Mouse (Mus musculus): ENCODE results near the gene Krt84. TPM values are rescaled to one million over a fixed set of nuclear protein-coding genes. Genes with fewer than 3 reads are reported as not detected.

Gene Krt84
- polyA plus RNA-seq, 1 experiment from 2014 or later = not detected

- 84% methylated on average over 7 of the region's 7 CpGs for WGBS
- Histone ChIP-seq H3K4me1 (ENCODE audit: control insufficient read depth, insufficient read depth, low read length) (peaks cover 5% of the 10 kb centered on the region), H3K27ac (replicated peaks; ENCODE audit: low read depth, low read length) (no peak within 1 kb of the TSS), H3K9ac (ENCODE audit: low read depth, low read length) (no peak within 1 kb of the TSS), H3K9me3 (ENCODE audit: control insufficient read depth, low read length) (no peaks in the 10 kb centered on the region), H3K36me3 (ENCODE audit: control insufficient read depth, insufficient read depth, low read length) (no peaks in the 10 kb centered on the region), H3K27me3 (replicated peaks; ENCODE audit: control insufficient read depth, insufficient read depth, low read length) (no peaks in the 10 kb centered on the region), H3K4me3 (ENCODE audit: low read depth, low read length) (no peak within 1 kb of the TSS), H3K4me2 (ENCODE audit: low read depth, low read length) (no peak within 1 kb of the TSS)
- DNase-seq (ENCODE audit: low spot score) (no peak), ATAC-seq (ENCODE audit: low read depth) (no peak)
Measured at GRCm38 (mm10) chr15:101550567-101550966, 17.9 kb upstream of the Krt84 start, which contains the start of gene Krt82. TSS of gene Krt82 (minus strand) at chr15:101550667.

- no peaks in the 10 kb centered on the region for H3K27me3 ChIP-seq (replicated peaks; ENCODE audit: control insufficient read depth, insufficient read depth, low read length)
- WGBS = 58% methylated on average over 3 of the region's 3 CpGs
- no peaks in the 10 kb centered on the region for H3K9me3 ChIP-seq (ENCODE audit: control insufficient read depth, low read length)
- no peaks in the 10 kb centered on the region for H3K36me3 ChIP-seq (ENCODE audit: control insufficient read depth, insufficient read depth, low read length)
- DNase-seq (ENCODE audit: low spot score) (no peak), ATAC-seq (ENCODE audit: low read depth) (no peak)
- no peak overlapping the region for H3K4me3 ChIP-seq (ENCODE audit: low read depth, low read length)
- peaks cover 3% of the 10 kb centered on the region; the same call in 1 of the 2 replicates for H3K4me1 ChIP-seq (ENCODE audit: control insufficient read depth, insufficient read depth, low read length)
- no peak overlapping the region for H3K9ac ChIP-seq (ENCODE audit: low read depth, low read length)
- no peak overlapping the region for H3K4me2 ChIP-seq (ENCODE audit: low read depth, low read length)
- no peak overlapping the region for H3K27ac ChIP-seq (replicated peaks; ENCODE audit: low read depth, low read length)
Measured at GRCm38 (mm10) chr15:101544478-101544877, 11.9 kb upstream of the Krt84 start.

GRCm38 (mm10) chr15:101542543-101542942 is 9.9 kb upstream of the Krt84 start:
- H3K9me3 ChIP-seq (ENCODE audit: control insufficient read depth, low read length) = no peaks in the 10 kb centered on the region
- no peaks in the 10 kb centered on the region for H3K36me3 ChIP-seq (ENCODE audit: control insufficient read depth, insufficient read depth, low read length)
- H3K4me2 ChIP-seq (ENCODE audit: low read depth, low read length) = no peak overlapping the region
- WGBS = 56% methylated on average over 8 of the region's 9 CpGs
- H3K4me1 ChIP-seq (ENCODE audit: control insufficient read depth, insufficient read depth, low read length) = peaks cover 3% of the 10 kb centered on the region; the same call in 1 of the 2 replicates
- H3K4me3 ChIP-seq (ENCODE audit: low read depth, low read length) = no peak overlapping the region
- DNase-seq (ENCODE audit: low spot score) = no peak
- no peak overlapping the region for H3K9ac ChIP-seq (ENCODE audit: low read depth, low read length)
- H3K27ac ChIP-seq (replicated peaks; ENCODE audit: low read depth, low read length) = no peak overlapping the region
- H3K27me3 ChIP-seq (replicated peaks; ENCODE audit: control insufficient read depth, insufficient read depth, low read length) = no peaks in the 10 kb centered on the region
- ATAC-seq (ENCODE audit: low read depth) = no peak

- no peak overlapping the region for H3K4me2 ChIP-seq (ENCODE audit: low read depth, low read length)
- DNase-seq (ENCODE audit: low spot score) (peak; percentile 44), ATAC-seq (ENCODE audit: low read depth) (peak; percentile 42; the same call in 1 of the 2 replicates)
- no peaks in the 10 kb centered on the region for H3K9me3 ChIP-seq (ENCODE audit: control insufficient read depth, low read length)
- H3K27ac ChIP-seq (replicated peaks; ENCODE audit: low read depth, low read length) = no peak overlapping the region
- no peaks in the 10 kb centered on the region for H3K36me3 ChIP-seq (ENCODE audit: control insufficient read depth, insufficient read depth, low read length)
- WGBS = 47% methylated on average over 4 of the region's 4 CpGs
- H3K4me1 ChIP-seq (ENCODE audit: control insufficient read depth, insufficient read depth, low read length) = peaks cover 3% of the 10 kb centered on the region; the same call in 1 of the 2 replicates
- no peaks in the 10 kb centered on the region for H3K27me3 ChIP-seq (replicated peaks; ENCODE audit: control insufficient read depth, insufficient read depth, low read length)
- no peak overlapping the region for H3K9ac ChIP-seq (ENCODE audit: low read depth, low read length)
- no peak overlapping the region for H3K4me3 ChIP-seq (ENCODE audit: low read depth, low read length)
Measured at GRCm38 (mm10) chr15:101538580-101538900, 5.9 kb upstream of the Krt84 start.

- Histone ChIP-seq H3K27ac (replicated peaks; ENCODE audit: low read depth, low read length) (no peak overlapping the region; the same call in 1 of the 2 replicates), H3K9me3 (ENCODE audit: control insufficient read depth, low read length) (no peaks in the 10 kb centered on the region), H3K27me3 (replicated peaks; ENCODE audit: control insufficient read depth, insufficient read depth, low read length) (no peaks in the 10 kb centered on the region), H3K36me3 (ENCODE audit: control insufficient read depth, insufficient read depth, low read length) (no peaks in the 10 kb centered on the region), H3K4me1 (ENCODE audit: control insufficient read depth, insufficient read depth, low read length) (peaks cover 3% of the 10 kb centered on the region; the same call in 1 of the 2 replicates), H3K4me2 (ENCODE audit: low read depth, low read length) (no peak overlapping the region), H3K4me3 (ENCODE audit: low read depth, low read length) (no peak overlapping the region), H3K9ac (ENCODE audit: low read depth, low read length) (no peak overlapping the region)
- DNase-seq (ENCODE audit: low spot score) = peak; percentile 57
- ATAC-seq (ENCODE audit: low read depth) = peak; percentile 60; the same call in 1 of the 2 replicates
- 31% methylated on average over 7 of the region's 7 CpGs for WGBS
Measured at GRCm38 (mm10) chr15:101537864-101538579, 5.4 kb upstream of the Krt84 start.

GRCm38 (mm10) chr15:101536054-101536850 is 3.6 kb upstream of the Krt84 start:
- Histone ChIP-seq H3K36me3 (ENCODE audit: control insufficient read depth, insufficient read depth, low read length) (no peaks in the 10 kb centered on the region), H3K27me3 (replicated peaks; ENCODE audit: control insufficient read depth, insufficient read depth, low read length) (no peaks in the 10 kb centered on the region), H3K9me3 (ENCODE audit: control insufficient read depth, low read length) (no peaks in the 10 kb centered on the region), H3K4me2 (ENCODE audit: low read depth, low read length) (no peak overlapping the region), H3K4me3 (ENCODE audit: low read depth, low read length) (no peak overlapping the region), H3K4me1 (ENCODE audit: control insufficient read depth, insufficient read depth, low read length) (no peaks in the 10 kb centered on the region), H3K9ac (ENCODE audit: low read depth, low read length) (no peak overlapping the region), H3K27ac (replicated peaks; ENCODE audit: low read depth, low read length) (no peak overlapping the region)
- WGBS = 49% methylated on average over 8 of the region's 9 CpGs
- DNase-seq (ENCODE audit: low spot score) (peak; percentile 32), ATAC-seq (ENCODE audit: low read depth) (0 out of 2 replicates have a peak, but pooled peaks have one; percentile 37)

GRCm38 (mm10) chr15:101522556-101523232 is 9.9 kb downstream of the Krt84 start:
- Histone ChIP-seq H3K36me3 (ENCODE audit: control insufficient read depth, insufficient read depth, low read length) (no peaks in the 10 kb centered on the region), H3K9ac (ENCODE audit: low read depth, low read length) (no peak overlapping the region), H3K4me2 (ENCODE audit: low read depth, low read length) (no peak overlapping the region), H3K27ac (replicated peaks; ENCODE audit: low read depth, low read length) (peak overlapping the region; percentile 39; the same call in 1 of the 2 replicates), H3K9me3 (ENCODE audit: control insufficient read depth, low read length) (no peaks in the 10 kb centered on the region), H3K4me3 (ENCODE audit: low read depth, low read length) (no peak overlapping the region), H3K4me1 (ENCODE audit: control insufficient read depth, insufficient read depth, low read length) (no peaks in the 10 kb centered on the region), H3K27me3 (replicated peaks; ENCODE audit: control insufficient read depth, insufficient read depth, low read length) (no peaks in the 10 kb centered on the region)
- ATAC-seq (ENCODE audit: low read depth) (no peak), DNase-seq (ENCODE audit: low spot score) (no peak)
- WGBS = 66% methylated on average over 4 of the region's 4 CpGs

- Histone ChIP-seq H3K9me3 (ENCODE audit: control insufficient read depth, low read length) (no peaks in the 10 kb centered on the region), H3K4me1 (ENCODE audit: control insufficient read depth, insufficient read depth, low read length) (no peaks in the 10 kb centered on the region), H3K36me3 (ENCODE audit: control insufficient read depth, insufficient read depth, low read length) (no peaks in the 10 kb centered on the region), H3K27ac (replicated peaks; ENCODE audit: low read depth, low read length) (no peak overlapping the region), H3K4me3 (ENCODE audit: low read depth, low read length) (no peak overlapping the region), H3K27me3 (replicated peaks; ENCODE audit: control insufficient read depth, insufficient read depth, low read length) (no peaks in the 10 kb centered on the region), H3K4me2 (ENCODE audit: low read depth, low read length) (no peak overlapping the region), H3K9ac (ENCODE audit: low read depth, low read length) (no peak overlapping the region)
- WGBS = 10% methylated on average over 2 of the region's 2 CpGs
- DNase-seq (ENCODE audit: low spot score) = peak; percentile 90
- ATAC-seq (ENCODE audit: low read depth) = 0 out of 2 replicates have a peak, but pooled peaks have one; percentile 57
Measured at GRCm38 (mm10) chr15:101519792-101520191, 12.8 kb downstream of the Krt84 start.

All from embryonic facial prominence, embryonic 14.5 days (tissue).